Mouse (Mus musculus) B cell, adult 2 months (primary cell): Measurements from ENCODE around the gene Trim3.

Experiments
- DNase-seq, 2 experiments: peaks; one replicate each; pipeline ENCODE4 v3.0.0; 2022

The Trim3 gene

DNA sequence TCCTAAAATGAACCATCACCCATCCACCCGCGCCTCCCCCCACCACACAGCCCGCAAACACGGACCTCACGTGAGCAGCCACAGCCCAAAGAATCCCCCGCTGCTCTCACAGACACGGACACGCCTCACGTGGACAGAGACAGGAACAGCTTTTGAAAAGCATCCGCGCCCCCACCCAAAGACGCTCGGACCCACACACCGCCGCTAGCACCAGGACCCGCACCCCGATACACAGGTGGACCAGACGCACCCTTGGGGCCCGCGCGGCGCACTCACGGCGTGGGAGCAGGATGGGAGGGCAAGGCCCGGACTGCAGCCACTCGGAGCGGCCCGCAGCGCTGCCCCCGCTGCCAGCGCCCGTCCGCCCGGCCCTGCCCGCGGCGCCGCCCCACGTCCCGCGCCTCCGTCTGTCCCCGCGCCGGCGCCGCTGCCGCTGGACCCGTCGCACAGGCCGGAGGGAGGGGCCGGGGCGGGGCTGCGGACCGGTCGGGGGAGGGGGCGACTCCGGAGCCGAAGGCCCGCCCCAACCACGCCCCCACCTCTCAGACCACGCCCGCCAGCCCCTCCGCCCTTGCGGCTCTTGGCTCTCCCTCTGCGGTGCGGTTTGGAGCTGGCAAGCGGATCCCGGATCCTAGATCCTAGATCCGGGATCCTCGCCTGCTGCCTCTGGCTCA lies at the start of gene Trim3:
Gene Trim3 (minus strand): TSS at position 445 of the 674 bp plus-strand sequence.
- peak; percentile 81 to 82 for DNase-seq

DNA sequence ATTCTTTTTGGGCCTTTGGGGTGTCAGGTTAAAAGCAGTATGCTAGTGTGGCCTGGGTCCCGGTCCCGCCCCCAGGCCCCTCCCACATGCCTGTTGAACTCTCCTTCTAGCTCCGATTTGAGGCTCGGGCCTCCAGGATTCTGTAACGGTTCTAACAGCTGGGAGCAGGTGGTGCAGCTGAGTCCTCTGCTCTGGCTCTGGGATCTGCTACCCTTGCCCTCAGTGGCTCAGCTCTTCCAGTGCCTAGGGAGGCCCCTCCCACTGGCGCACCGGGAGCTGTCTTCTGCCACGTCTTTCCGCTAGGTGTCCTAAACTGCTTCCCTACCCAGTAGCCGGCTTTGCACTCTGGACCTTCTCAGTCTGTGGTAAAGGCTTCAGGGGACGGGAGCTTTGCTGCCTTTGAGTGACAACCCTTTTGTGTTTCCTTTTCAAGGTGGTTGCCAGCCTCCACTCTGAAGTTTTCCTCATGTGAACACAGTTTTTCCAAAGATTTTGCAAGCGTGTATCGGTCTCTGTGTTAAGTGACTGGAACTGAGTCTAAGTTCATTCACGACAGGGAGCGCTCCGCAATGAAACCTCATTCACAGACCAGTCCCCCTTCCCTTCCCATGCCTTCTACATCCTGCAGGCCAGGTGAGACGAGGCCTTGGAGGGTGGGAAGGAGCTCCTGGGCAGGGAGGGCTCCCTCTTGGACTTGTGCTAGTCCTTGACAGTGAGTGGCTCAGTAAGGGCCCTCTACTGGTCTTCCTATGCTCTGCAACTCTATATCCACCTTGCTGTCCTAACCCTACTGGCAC lies 17.5 kb upstream of the Trim3 start, which contains the start of gene Dnhd1:
Gene Dnhd1 (plus strand): TSS at position 189 of the 797 bp plus-strand sequence.
- DNase-seq: peak; percentile 51 to 61

DNA sequence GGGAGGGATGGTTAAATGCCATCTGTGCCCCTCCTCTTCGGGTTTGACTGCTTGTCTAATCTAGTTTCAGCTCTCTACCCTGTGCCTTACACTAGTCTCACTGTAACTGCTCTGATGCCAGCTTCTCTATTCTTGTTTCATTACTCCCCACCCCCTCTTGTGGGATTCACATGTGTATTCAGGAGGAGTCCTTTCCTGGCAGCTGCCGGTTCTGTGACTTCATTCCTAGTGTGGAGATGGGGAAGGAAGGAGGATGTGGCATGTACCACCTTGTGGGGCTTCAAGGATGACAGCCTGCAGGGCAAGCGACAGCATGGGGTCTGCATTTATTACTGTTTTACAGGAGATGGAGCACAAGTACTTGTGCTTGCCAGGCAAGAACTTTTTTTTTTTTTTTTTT lies 8.6 kb upstream of the Trim3 start:
- DNase-seq: no peak

- DNase-seq: no peak
Observed at GRCm38 (mm10) chr7:105640894-105641255, 7.5 kb upstream of the Trim3 start.

- DNase-seq: peak; percentile 97
Observed at GRCm38 (mm10) chr7:105640233-105640893, 7.0 kb upstream of the Trim3 start, which contains the start of the genes Arfip2 and Gm45799. TSS of gene Arfip2 (minus strand) at chr7:105640416. TSS of gene Gm45799 (plus strand) at chr7:105640552.

DNA sequence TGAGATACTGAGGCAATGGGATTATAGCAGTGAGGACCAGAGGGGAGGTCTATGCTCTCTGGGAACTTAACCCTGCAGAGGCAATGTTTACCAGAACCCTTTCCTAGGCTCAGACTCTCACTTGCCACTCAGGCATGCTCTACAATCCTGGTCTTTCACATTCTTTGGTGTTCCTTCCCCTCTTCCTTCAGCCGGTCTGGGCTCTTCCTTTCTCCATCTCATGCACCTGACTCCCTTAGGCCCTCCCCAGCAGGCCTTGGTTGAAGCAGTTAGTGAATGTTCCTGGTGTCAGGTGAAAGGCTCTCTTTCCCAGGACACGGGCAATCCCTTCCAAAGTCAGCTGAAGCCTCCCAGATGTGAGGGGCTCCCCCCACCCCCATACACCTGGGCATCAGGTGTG lies 6.4 kb upstream of the Trim3 start, which contains the start of gene Timm10b:
Gene Timm10b (plus strand): TSS at position 301 of the 400 bp plus-strand sequence.
- no peak for DNase-seq

GRCm38 (mm10) chr7:105639304-105639703 lies 5.9 kb upstream of the Trim3 start:
- DNase-seq: no peak

GRCm38 (mm10) chr7:105638776-105639175 lies 5.4 kb upstream of the Trim3 start:
- no peak for DNase-seq

DNA sequence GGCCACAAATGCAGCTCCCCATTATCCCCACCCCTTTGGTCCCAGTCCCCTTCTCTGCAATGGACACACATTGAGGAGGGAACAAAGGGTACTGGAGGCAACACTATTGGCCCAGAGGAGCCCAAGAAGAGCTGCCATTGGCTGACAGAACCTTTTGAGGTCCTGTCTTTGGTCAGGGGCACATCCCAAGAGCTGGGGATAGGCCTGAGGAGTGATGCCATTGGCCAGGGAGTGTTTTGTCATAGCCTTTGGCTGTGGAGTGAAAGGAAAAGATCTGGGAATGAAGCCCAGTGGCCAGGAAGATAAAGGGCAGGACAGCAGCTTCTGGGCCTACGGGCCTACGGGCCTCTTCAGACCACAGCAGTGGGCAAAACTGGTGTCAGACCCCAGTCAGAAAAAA lies 2.4 kb upstream of the Trim3 start:
- DNase-seq: no peak

DNA sequence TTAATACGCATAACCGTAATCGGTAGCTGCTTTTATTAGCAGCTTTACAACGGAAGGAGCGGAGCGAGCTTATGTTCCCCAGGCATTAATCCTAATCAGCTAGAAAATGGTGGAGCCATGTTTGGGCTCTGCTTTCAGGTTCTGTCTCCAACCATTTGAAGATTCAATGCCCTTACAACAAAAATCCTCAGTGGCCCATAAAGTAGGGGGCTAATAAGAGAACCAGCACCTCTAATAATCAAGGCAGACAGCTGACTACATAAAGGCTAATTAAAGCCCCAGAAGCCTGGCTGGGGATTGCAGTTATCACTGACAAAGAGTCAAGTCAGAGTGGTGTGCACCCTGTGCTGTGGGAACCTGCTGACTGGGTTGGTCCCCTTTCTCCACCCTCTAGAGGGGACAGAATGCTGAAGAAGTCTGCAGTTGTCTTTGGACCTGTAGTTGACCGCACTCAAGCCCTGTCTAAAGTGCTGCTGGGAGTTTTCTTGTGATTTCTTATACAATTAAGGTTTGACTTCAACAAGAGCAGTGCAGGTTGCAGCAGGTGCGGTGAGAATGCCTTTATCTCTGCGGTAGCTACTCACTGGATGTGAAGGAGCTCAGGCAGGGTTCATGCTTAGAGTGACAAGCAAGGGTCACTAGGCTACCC lies 1.0 kb upstream of the Trim3 start:
- no peak for DNase-seq

DNA sequence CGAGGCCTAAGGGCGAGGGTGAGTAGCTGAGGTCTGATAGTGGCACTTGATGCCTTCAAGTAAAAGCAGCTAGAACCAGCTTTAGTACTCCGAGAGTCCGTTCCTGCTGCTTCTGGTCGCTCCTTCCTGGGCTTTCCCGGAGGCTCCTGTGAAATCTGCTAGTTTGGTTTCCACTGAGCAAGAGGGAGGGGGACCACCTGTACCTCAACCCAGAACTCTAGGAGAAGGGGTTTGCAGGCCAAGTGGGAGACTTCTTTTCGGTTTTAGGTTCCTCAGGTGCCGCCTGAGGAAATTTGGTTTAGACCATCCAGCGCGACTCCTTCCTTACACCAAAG lies 397 bp upstream of the Trim3 start:
- no peak for DNase-seq

GRCm38 (mm10) chr7:105632551-105632972 lies 809 bp downstream of the Trim3 start:
- DNase-seq: peak in 1 of 2 experiments; percentile 6

- no peak for DNase-seq
Observed at GRCm38 (mm10) chr7:105628633-105629032, 4.7 kb downstream of the Trim3 start.

DNA sequence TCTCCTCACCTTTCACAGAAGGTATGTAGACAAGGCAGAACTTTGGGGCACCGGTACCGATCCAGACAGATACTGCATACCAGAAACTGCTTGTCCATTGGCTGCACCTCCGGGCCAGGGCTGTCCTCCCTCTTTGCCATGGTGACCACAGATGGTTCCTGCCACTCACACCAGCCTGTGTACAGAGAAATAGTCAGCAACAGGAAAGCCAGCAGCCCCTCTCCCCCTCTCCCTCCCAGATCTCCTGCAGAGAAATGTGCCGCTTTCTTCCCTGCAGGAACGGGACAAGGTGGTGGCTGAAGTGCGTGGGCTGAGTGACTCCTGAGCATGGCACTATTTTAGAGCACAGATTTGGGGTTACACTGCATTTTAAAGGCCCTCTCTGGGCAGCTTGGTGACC lies 8.0 kb downstream of the Trim3 start:
- DNase-seq: no peak

GRCm38 (mm10) chr7:105621646-105622292 lies 11.6 kb downstream of the Trim3 start:
- no peak for DNase-seq

DNA sequence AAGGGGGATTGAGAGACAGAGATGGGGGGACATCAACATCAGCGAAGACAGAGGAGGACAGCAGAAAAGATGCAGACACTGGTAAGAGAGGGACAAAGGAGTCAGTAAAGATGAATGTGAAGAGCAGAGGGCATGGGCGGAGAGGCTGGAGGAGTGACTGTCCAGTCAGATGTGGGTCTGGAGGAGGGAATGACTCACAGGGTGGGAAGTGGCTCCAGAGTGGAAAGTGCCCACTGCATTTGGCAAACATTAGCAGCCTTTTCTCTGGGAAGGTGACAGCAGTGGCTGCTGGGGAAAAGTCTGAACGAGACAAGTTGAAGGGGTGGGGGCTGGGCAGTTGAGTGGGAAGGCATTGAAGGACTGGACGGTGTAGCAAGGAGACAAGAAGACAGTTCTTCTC lies 12.3 kb downstream of the Trim3 start:
- no peak for DNase-seq

DNA sequence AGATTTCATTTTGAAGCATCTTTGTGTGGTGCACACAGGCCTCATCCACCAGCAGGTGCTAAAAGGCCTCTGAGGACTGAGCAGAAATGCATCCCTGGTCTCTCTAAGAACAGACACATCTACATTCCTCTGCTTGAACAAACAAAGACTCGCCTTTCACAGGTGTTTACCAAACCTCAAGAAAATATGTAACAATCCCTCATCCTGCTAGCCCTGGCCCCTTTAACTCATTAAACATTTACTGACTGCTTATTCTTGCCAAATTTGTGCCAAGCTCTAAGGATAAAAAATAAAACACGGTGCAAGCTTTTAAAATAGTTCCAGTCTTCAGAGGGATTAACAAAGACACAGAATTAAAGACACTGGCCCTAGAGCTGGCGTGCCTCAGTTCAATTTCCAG lies 13.7 kb downstream of the Trim3 start:
- DNase-seq: no peak

- DNase-seq: no peak
Observed at GRCm38 (mm10) chr7:105617810-105618209, 15.6 kb downstream of the Trim3 start.

DNA sequence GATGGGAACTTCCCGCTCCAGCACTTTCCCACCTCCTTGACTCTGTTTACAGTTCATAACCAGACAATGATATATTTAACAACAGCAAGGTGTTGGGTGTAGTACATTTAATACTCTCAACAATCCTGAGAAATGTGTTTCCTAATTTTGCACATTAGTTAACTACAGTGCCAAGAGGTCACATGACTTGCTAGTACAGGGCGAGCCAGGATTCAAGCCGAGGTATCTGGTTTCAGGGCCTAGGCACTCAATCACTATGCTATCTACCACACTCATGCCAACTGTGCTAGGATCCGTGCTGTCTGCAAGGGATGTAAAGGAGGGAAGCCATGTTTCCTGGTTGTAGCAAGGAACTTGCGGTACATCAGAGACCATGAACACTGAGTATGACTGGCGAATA lies 16.8 kb downstream of the Trim3 start:
- DNase-seq: no peak

- no peak for DNase-seq
Observed at GRCm38 (mm10) chr7:105615720-105616119, 17.7 kb downstream of the Trim3 start.

DNA sequence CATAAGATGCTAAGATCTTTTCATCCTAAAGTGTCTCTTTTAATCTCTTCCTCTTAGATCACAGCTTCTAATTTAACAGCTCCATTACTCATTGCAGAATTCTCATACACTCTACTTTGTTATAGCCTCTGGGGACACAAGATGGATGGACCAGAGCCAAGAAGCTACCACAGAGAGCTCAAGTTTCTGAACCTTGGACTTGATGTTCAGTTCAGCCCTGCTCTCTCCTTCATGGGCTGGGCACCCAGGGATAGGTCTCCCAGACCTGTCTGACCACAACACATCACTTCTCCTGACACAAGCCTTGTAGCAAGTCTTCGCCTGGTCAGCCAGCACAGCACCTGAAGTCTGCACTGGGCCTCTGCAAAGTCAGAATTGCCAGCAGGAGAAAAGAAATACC lies 19.0 kb downstream of the Trim3 start:
- no peak for DNase-seq

GRCm38 (mm10) chr7:105611767-105612166 lies 21.6 kb downstream of the Trim3 start:
- no peak for DNase-seq

- no peak for DNase-seq
Observed at GRCm38 (mm10) chr7:105608467-105608866, 24.9 kb downstream of the Trim3 start.
